Mouse (Mus musculus): ENCODE data around the gene Kif13a.

DNA sequence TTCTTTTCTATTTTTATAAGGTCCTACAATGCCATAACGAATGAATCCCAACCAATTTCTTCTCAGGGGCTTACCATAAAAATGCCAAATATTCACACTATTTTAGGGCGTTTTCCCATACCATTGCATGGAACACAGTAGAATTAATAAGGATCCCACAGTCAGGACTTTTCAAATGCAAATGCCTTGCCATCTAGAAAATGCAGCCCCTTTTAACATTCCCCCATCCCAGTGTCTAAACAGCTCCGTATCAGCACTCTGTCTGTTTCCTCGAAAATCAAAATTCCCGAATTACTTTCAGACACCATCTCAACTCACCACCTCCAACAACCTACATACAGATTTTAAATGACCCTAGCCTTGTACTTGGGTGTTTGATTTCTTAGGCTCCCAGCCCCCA, 1.3 kb downstream of the Kif13a start:
- TF ChIP-seq CTCF (IDR thresholded peaks at IDR 0.05; ENCODE audit: low read depth) (no peak), EP300 (optimal IDR thresholded peaks at IDR 0.05) (no peak)
